Mouse (Mus musculus) heart, embryonic 16.5 days (tissue): ENCODE results near the gene Tns3. TPM values are rescaled to one million over a fixed set of nuclear protein-coding genes. Genes with fewer than 3 reads are reported as not detected.
A peak's percentile ranks its signal among the peaks of the same experiment; 100 is the strongest.

Experiments
- ATAC-seq: fragments of 200-750 bp; cut with Nextera tagmentation; replicated peaks from 2 replicates; pipeline ENCODE4 v1.8.0; 2017; ENCODE audit warnings: moderate number of reproducible peaks; ENCODE audit not compliant: insufficient read depth, low FRiP score; ENCODE audit errors: extremely low read depth
- H3K27ac ChIP-seq: fragments of 300-500 bp; sonication (generic); 2 replicates; pipeline ENCODE4 v1.5.1; 2014; ENCODE audit warnings: mild to moderate bottlenecking, low read length, control low read depth, moderate library complexity
- H3K27me3 ChIP-seq: fragments of 300-500 bp; sonication (generic); 2 replicates; pipeline ENCODE4 v1.6.1; 2014; ENCODE audit warnings: low read length, mixed read lengths; ENCODE audit not compliant: control insufficient read depth, insufficient read depth
- H3K36me3 ChIP-seq: fragments of 300-500 bp; sonication (generic); 2 replicates; pipeline ENCODE4 v1.6.1; 2014; ENCODE audit not compliant: control insufficient read depth, insufficient read depth
- H3K4me1 ChIP-seq: fragments of 300-500 bp; sonication (generic); 2 replicates; pipeline ENCODE4 v1.6.1; 2014; ENCODE audit warnings: low read length, mixed read lengths; ENCODE audit not compliant: control insufficient read depth, insufficient read depth
- H3K4me2 ChIP-seq: fragments of 300-500 bp; sonication (generic); 2 replicates; pipeline ENCODE4 v1.6.1; 2014; ENCODE audit warnings: low read depth, mild to moderate bottlenecking, control low read depth, low read length
- H3K4me3 ChIP-seq: fragments of 300-500 bp; sonication (generic); 2 replicates; pipeline ENCODE4 v1.5.1; 2014; ENCODE audit warnings: mild to moderate bottlenecking, control low read depth, low read length
- H3K9ac ChIP-seq: fragments of 300-500 bp; sonication (generic); 2 replicates; pipeline ENCODE4 v1.6.1; 2014; ENCODE audit warnings: low read length, control low read depth
- H3K9me3 ChIP-seq: fragments of 300-500 bp; sonication (generic); replicated peaks from 2 replicates; pipeline ENCODE4 v1.6.1; 2016; ENCODE audit warnings: low read length; ENCODE audit not compliant: control insufficient read depth
- WGBS: fragments of 180-500 bp; shearing (Covaris S2); extraction: QIAGEN DNeasy Blood & Tissue Kit; methylation state at CpG from one replicate; pipeline ENCODE4 v1.1.7; 2014; 5-methylcytosine and 5-hydroxymethylcytosine counted together
- polyA plus RNA-seq: library from polyadenylated mRNA; unstranded; fragments of >200 nt; fragmentation: Nextera tagmentation; extraction: Ambion mirVana; gene quantifications from 2 replicates; pipeline ENCODE4 v1.2.1, GENCODE M21; 2015

The Tns3 gene
- polyA plus RNA-seq: 20.2 and 23.6 TPM in 2 replicates

- H3K4me1 ChIP-seq: peaks cover 19% of the 10 kb centered on the region
- peaks cover 4% of the 10 kb centered on the region for H3K27me3 ChIP-seq
- WGBS: under 1% methylated on average over 36 of the region's 37 CpGs
- peak within 1 kb of the TSS; percentile 94 for H3K9ac ChIP-seq
- peak within 1 kb of the TSS; percentile 79 for H3K4me3 ChIP-seq
- peak within 1 kb of the TSS; percentile 80 for H3K27ac ChIP-seq
- peaks cover 4% of the 10 kb centered on the region; the same call in 1 of the 2 replicates for H3K9me3 ChIP-seq
- H3K4me2 ChIP-seq: peak within 1 kb of the TSS; percentile 80
- no peaks in the 10 kb centered on the region for H3K36me3 ChIP-seq
- peak; percentile 75 for ATAC-seq
Observed at GRCm38 (mm10) chr11:8664393-8664743, at the start of gene Tns3. Gene Tns3, minus strand, starts transcription at chr11:8664535.

GRCm38 (mm10) chr11:8706246-8707041 is 42.1 kb upstream of the Tns3 start:
- no peaks in the 10 kb centered on the region for H3K9me3 ChIP-seq
- no peak overlapping the region for H3K4me3 ChIP-seq
- peak overlapping the region; percentile 46 for H3K27ac ChIP-seq
- no peak overlapping the region for H3K4me2 ChIP-seq
- 41% methylated on average over 8 of the region's 8 CpGs for WGBS
- peaks cover 10% of the 10 kb centered on the region for H3K4me1 ChIP-seq
- no peaks in the 10 kb centered on the region for H3K27me3 ChIP-seq
- H3K36me3 ChIP-seq: no peaks in the 10 kb centered on the region
- no peak overlapping the region for H3K9ac ChIP-seq
- no peak for ATAC-seq

GRCm38 (mm10) chr11:8705156-8705555 is 40.8 kb upstream of the Tns3 start:
- H3K9me3 ChIP-seq: no peaks in the 10 kb centered on the region
- no peak overlapping the region for H3K4me3 ChIP-seq
- no peaks in the 10 kb centered on the region for H3K27me3 ChIP-seq
- no peaks in the 10 kb centered on the region for H3K36me3 ChIP-seq
- H3K4me2 ChIP-seq: no peak overlapping the region
- no peak overlapping the region for H3K27ac ChIP-seq
- peaks cover 10% of the 10 kb centered on the region for H3K4me1 ChIP-seq
- ATAC-seq: no peak
- H3K9ac ChIP-seq: no peak overlapping the region
- 90% methylated on average over 1 of the region's 1 CpGs for WGBS

GRCm38 (mm10) chr11:8703876-8704275 is 39.5 kb upstream of the Tns3 start:
- 70% methylated on average over 6 of the region's 6 CpGs for WGBS

GRCm38 (mm10) chr11:8702532-8702886 is 38.2 kb upstream of the Tns3 start:
- Histone ChIP-seq H3K9ac (no peak overlapping the region), H3K4me2 (no peak overlapping the region)
- ATAC-seq: no peak

More at GRCm38 (mm10) chr11:8703876-8704275, 39.5 kb upstream of the Tns3 start:
- H3K9ac ChIP-seq: no peak overlapping the region
- H3K4me3 ChIP-seq: no peak overlapping the region
- H3K4me2 ChIP-seq: no peak overlapping the region
- ATAC-seq: no peak
- no peaks in the 10 kb centered on the region for H3K36me3 ChIP-seq
- no peaks in the 10 kb centered on the region for H3K9me3 ChIP-seq
- H3K27ac ChIP-seq: no peak overlapping the region
- H3K27me3 ChIP-seq: no peaks in the 10 kb centered on the region
- H3K4me1 ChIP-seq: peaks cover 10% of the 10 kb centered on the region

GRCm38 (mm10) chr11:8701845-8702531 is 37.7 kb upstream of the Tns3 start:
- ATAC-seq: no peak
- WGBS: 30% methylated on average over 10 of the region's 10 CpGs
- Histone ChIP-seq H3K4me3 (no peak overlapping the region), H3K36me3 (no peaks in the 10 kb centered on the region), H3K9ac (no peak overlapping the region), H3K4me1 (peaks cover 10% of the 10 kb centered on the region), H3K27ac (no peak overlapping the region; the same call in 1 of the 2 replicates), H3K27me3 (no peaks in the 10 kb centered on the region), H3K9me3 (no peaks in the 10 kb centered on the region), H3K4me2 (no peak overlapping the region)

More at GRCm38 (mm10) chr11:8702532-8702886, 38.2 kb upstream of the Tns3 start:
- 74% methylated on average over 2 of the region's 2 CpGs for WGBS
- Histone ChIP-seq H3K4me3 (no peak overlapping the region), H3K4me1 (peaks cover 10% of the 10 kb centered on the region), H3K27ac (no peak overlapping the region), H3K27me3 (no peaks in the 10 kb centered on the region), H3K36me3 (no peaks in the 10 kb centered on the region), H3K9me3 (no peaks in the 10 kb centered on the region)

- peak; percentile 33; the same call in 1 of the 2 replicates for ATAC-seq
Observed at GRCm38 (mm10) chr11:8701400-8701799, 37.1 kb upstream of the Tns3 start.

GRCm38 (mm10) chr11:8700641-8701221 is 36.4 kb upstream of the Tns3 start:
- no peak overlapping the region for H3K4me3 ChIP-seq
- H3K4me1 ChIP-seq: peaks cover 5% of the 10 kb centered on the region; the same call in 1 of the 2 replicates
- ATAC-seq: 0 out of 2 replicates have a peak, but pooled peaks have one; percentile 30
- peak overlapping the region; percentile 64 for H3K27ac ChIP-seq
- whole genome bisulfite sequencing: 66% methylated on average over 8 of the region's 8 CpGs
- no peaks in the 10 kb centered on the region for H3K9me3 ChIP-seq
- H3K4me2 ChIP-seq: no peak overlapping the region
- no peaks in the 10 kb centered on the region for H3K27me3 ChIP-seq
- H3K9ac ChIP-seq: no peak overlapping the region
- no peaks in the 10 kb centered on the region for H3K36me3 ChIP-seq

More at GRCm38 (mm10) chr11:8701400-8701799, 37.1 kb upstream of the Tns3 start:
- no peaks in the 10 kb centered on the region for H3K9me3 ChIP-seq
- no peak overlapping the region for H3K4me3 ChIP-seq
- peaks cover 7% of the 10 kb centered on the region for H3K4me1 ChIP-seq
- H3K27me3 ChIP-seq: no peaks in the 10 kb centered on the region
- H3K36me3 ChIP-seq: no peaks in the 10 kb centered on the region
- peak overlapping the region; percentile 64 for H3K27ac ChIP-seq
- WGBS: 32% methylated on average over 3 of the region's 3 CpGs
- H3K4me2 ChIP-seq: no peak overlapping the region
- H3K9ac ChIP-seq: no peak overlapping the region
